Mouse (Mus musculus): ENCODE data around the gene Fggy. TPM values are rescaled to one million over a fixed set of nuclear protein-coding genes. Genes with fewer than 3 reads are reported as not detected.

Gene Fggy
- polyA plus RNA-seq, 1 experiment from 2014 or later = 9.1 TPM

DNA sequence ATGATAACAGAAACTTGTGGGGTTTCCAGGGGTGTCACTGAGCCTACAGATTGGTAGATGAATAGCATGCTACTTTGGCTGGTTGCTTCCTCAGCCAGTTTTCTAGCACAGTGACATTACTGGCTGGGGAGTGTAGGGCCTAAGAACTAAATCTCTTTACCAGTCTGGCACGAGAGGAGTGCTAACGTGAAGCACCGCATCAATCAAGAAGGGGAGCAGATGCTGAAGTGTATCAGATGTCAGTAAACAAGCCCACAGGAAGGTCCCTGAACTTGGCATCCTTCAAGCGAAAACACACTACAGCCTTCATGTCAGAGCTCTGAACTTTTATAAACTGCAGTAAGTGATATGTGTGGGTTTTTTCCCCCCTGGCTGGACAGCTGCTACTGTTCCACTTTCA is 303.8 kb downstream of the Fggy start:
- H3K9ac ChIP-seq = no peak overlapping the region
- H3K4me2 ChIP-seq = no peak overlapping the region
- no peak overlapping the region for H3K27ac ChIP-seq
- no peak overlapping the region for H3K4me3 ChIP-seq
- no peaks in the 10 kb centered on the region for H3K36me3 ChIP-seq
- ATAC-seq (ENCODE audit: low FRiP score) = no peak
- H3K27me3 ChIP-seq = no peaks in the 10 kb centered on the region
- 61% methylated on average over 4 of the region's 4 CpGs for WGBS
- H3K4me1 ChIP-seq (replicated peaks) = peaks cover 8% of the 10 kb centered on the region; the same call in 1 of the 2 replicates
- no peaks in the 10 kb centered on the region for H3K9me3 ChIP-seq

GRCm38 (mm10) chr4:95861741-95862155 is 304.4 kb downstream of the Fggy start:
- Histone ChIP-seq H3K4me1 (replicated peaks) (peaks cover 8% of the 10 kb centered on the region; the same call in 1 of the 2 replicates), H3K9me3 (no peaks in the 10 kb centered on the region), H3K36me3 (no peaks in the 10 kb centered on the region), H3K27ac (no peak overlapping the region), H3K9ac (no peak overlapping the region), H3K27me3 (no peaks in the 10 kb centered on the region), H3K4me2 (no peak overlapping the region), H3K4me3 (no peak overlapping the region)
- no peak for ATAC-seq (ENCODE audit: low FRiP score)
- WGBS = 88% methylated on average over 5 of the region's 5 CpGs

GRCm38 (mm10) chr4:95862276-95862675 is 305.0 kb downstream of the Fggy start:
- no peak overlapping the region for H3K27ac ChIP-seq

GRCm38 (mm10) chr4:95862781-95863499 is 305.6 kb downstream of the Fggy start:
- Histone ChIP-seq H3K27ac (no peak overlapping the region), H3K4me2 (no peak overlapping the region), H3K9ac (no peak overlapping the region), H3K9me3 (no peaks in the 10 kb centered on the region), H3K4me1 (replicated peaks) (peaks cover 8% of the 10 kb centered on the region; the same call in 1 of the 2 replicates), H3K4me3 (no peak overlapping the region), H3K36me3 (no peaks in the 10 kb centered on the region), H3K27me3 (no peaks in the 10 kb centered on the region)
- 78% methylated on average over 6 of the region's 6 CpGs for WGBS
- ATAC-seq (ENCODE audit: low FRiP score) = no peak

More at GRCm38 (mm10) chr4:95862276-95862675, 305.0 kb downstream of the Fggy start:
- Histone ChIP-seq H3K9me3 (no peaks in the 10 kb centered on the region), H3K27me3 (no peaks in the 10 kb centered on the region), H3K4me1 (replicated peaks) (peaks cover 8% of the 10 kb centered on the region; the same call in 1 of the 2 replicates), H3K36me3 (no peaks in the 10 kb centered on the region), H3K4me3 (no peak overlapping the region), H3K9ac (no peak overlapping the region), H3K4me2 (no peak overlapping the region)
- 91% methylated on average over 7 of the region's 7 CpGs for WGBS
- ATAC-seq (ENCODE audit: low FRiP score) = no peak

GRCm38 (mm10) chr4:95863500-95863803 is 306.1 kb downstream of the Fggy start:
- Histone ChIP-seq H3K36me3 (no peaks in the 10 kb centered on the region), H3K27ac (no peak overlapping the region), H3K27me3 (no peaks in the 10 kb centered on the region), H3K4me1 (replicated peaks) (peaks cover 8% of the 10 kb centered on the region; the same call in 1 of the 2 replicates), H3K4me2 (no peak overlapping the region), H3K9me3 (no peaks in the 10 kb centered on the region), H3K4me3 (no peak overlapping the region), H3K9ac (no peak overlapping the region)
- no peak for ATAC-seq (ENCODE audit: low FRiP score)
- 95% methylated on average over 3 of the region's 3 CpGs for WGBS

DNA sequence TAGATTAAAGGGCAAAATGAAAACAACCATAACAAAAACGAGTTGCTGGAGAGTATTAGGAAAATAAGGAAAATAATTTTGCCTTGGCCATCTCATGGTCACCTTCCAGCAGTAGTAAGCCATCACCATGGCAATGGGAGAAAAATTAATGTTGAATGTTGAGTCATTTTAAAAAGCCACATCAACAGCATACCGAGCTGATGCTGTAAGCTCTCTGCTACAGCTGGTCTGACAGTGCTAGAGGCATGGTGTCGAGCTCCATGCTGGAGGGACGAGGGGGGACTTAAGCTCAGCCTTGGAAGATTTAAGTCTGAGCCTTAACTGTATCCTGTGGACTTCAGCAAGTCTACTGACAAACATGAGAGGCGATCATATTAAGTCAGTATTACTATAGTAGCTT is 307.9 kb downstream of the Fggy start:
- H3K4me3 ChIP-seq = no peak overlapping the region
- no peak for ATAC-seq (ENCODE audit: low FRiP score)
- 84% methylated on average over 5 of the region's 5 CpGs for WGBS
- H3K9ac ChIP-seq = no peak overlapping the region
- H3K4me2 ChIP-seq = no peak overlapping the region
- H3K9me3 ChIP-seq = no peaks in the 10 kb centered on the region
- H3K4me1 ChIP-seq (replicated peaks) = peaks cover 8% of the 10 kb centered on the region; the same call in 1 of the 2 replicates
- H3K36me3 ChIP-seq = no peaks in the 10 kb centered on the region
- no peak overlapping the region for H3K27ac ChIP-seq
- H3K27me3 ChIP-seq = no peaks in the 10 kb centered on the region

GRCm38 (mm10) chr4:95865882-95866281 is 308.6 kb downstream of the Fggy start:
- Histone ChIP-seq H3K27me3 (no peaks in the 10 kb centered on the region), H3K4me2 (no peak overlapping the region), H3K36me3 (no peaks in the 10 kb centered on the region), H3K4me3 (no peak overlapping the region), H3K4me1 (replicated peaks) (peaks cover 8% of the 10 kb centered on the region; the same call in 1 of the 2 replicates), H3K9ac (peak overlapping the region; percentile 35; the same call in 1 of the 2 replicates), H3K9me3 (no peaks in the 10 kb centered on the region), H3K27ac (no peak overlapping the region)
- ATAC-seq (ENCODE audit: low FRiP score) = no peak
- WGBS = 73% methylated on average over 3 of the region's 3 CpGs

GRCm38 (mm10) chr4:95867103-95867502 is 309.8 kb downstream of the Fggy start:
- H3K27ac ChIP-seq = no peak overlapping the region
- no peaks in the 10 kb centered on the region for H3K36me3 ChIP-seq
- WGBS = 93% methylated on average over 3 of the region's 3 CpGs
- peaks cover 8% of the 10 kb centered on the region; the same call in 1 of the 2 replicates for H3K4me1 ChIP-seq (replicated peaks)
- no peak overlapping the region for H3K9ac ChIP-seq
- no peaks in the 10 kb centered on the region for H3K9me3 ChIP-seq
- no peaks in the 10 kb centered on the region for H3K27me3 ChIP-seq
- H3K4me3 ChIP-seq = no peak overlapping the region
- ATAC-seq (ENCODE audit: low FRiP score) = no peak
- H3K4me2 ChIP-seq = no peak overlapping the region

- Histone ChIP-seq H3K36me3 (no peaks in the 10 kb centered on the region), H3K27me3 (no peaks in the 10 kb centered on the region), H3K27ac (no peak overlapping the region), H3K4me3 (no peak overlapping the region), H3K9me3 (no peaks in the 10 kb centered on the region), H3K9ac (no peak overlapping the region), H3K4me1 (replicated peaks) (peaks cover 1% of the 10 kb centered on the region; the same call in 1 of the 2 replicates), H3K4me2 (no peak overlapping the region)
- ATAC-seq (ENCODE audit: low FRiP score) = no peak
- WGBS = 85% methylated on average over 6 of the region's 6 CpGs
These were observed 311.0 kb downstream of the Fggy start for GRCm38 (mm10) chr4:95868348-95868747.

- no peaks in the 10 kb centered on the region for H3K9me3 ChIP-seq
- no peak for ATAC-seq (ENCODE audit: low FRiP score)
- no peaks in the 10 kb centered on the region for H3K4me1 ChIP-seq (replicated peaks)
- 34% methylated on average over 6 of the region's 6 CpGs for WGBS
- no peaks in the 10 kb centered on the region for H3K27me3 ChIP-seq
- H3K27ac ChIP-seq = no peak overlapping the region
- no peak overlapping the region for H3K4me3 ChIP-seq
- no peak overlapping the region for H3K4me2 ChIP-seq
- H3K9ac ChIP-seq = no peak overlapping the region
- H3K36me3 ChIP-seq = no peaks in the 10 kb centered on the region
These were observed 314.0 kb downstream of the Fggy start for GRCm38 (mm10) chr4:95871216-95871881.

GRCm38 (mm10) chr4:95875896-95876295 is 318.6 kb downstream of the Fggy start:
- WGBS = 83% methylated on average over 4 of the region's 4 CpGs
- no peak overlapping the region for H3K4me3 ChIP-seq
- no peak for ATAC-seq (ENCODE audit: low FRiP score)
- no peak overlapping the region for H3K27ac ChIP-seq
- no peaks in the 10 kb centered on the region for H3K27me3 ChIP-seq
- no peak overlapping the region for H3K9ac ChIP-seq
- H3K9me3 ChIP-seq = no peaks in the 10 kb centered on the region
- no peaks in the 10 kb centered on the region for H3K36me3 ChIP-seq
- H3K4me1 ChIP-seq (replicated peaks) = no peaks in the 10 kb centered on the region
- H3K4me2 ChIP-seq = no peak overlapping the region

DNA sequence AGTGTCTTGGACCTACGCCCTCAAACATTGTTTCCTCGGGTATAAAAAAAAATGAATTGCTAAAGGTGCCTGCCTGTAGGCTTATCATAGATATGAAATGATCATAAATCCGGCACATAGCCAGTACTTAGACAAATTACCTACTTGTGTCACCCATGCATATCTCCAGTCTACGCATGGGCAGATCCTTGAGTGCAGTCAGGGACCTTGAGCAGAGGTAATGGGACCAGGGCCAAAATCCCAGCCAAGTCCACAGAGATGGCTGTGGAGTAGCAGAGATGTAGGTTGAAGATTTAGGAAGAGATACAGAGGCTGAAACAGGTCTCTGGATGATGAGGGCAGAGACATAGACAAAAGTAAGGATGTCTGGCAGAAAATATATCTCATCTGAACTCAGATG is 320.1 kb downstream of the Fggy start:
- Histone ChIP-seq H3K9me3 (no peaks in the 10 kb centered on the region), H3K36me3 (no peaks in the 10 kb centered on the region), H3K4me2 (no peak overlapping the region), H3K27ac (no peak overlapping the region), H3K4me3 (no peak overlapping the region), H3K4me1 (replicated peaks) (no peaks in the 10 kb centered on the region; the same call in 1 of the 2 replicates), H3K27me3 (no peaks in the 10 kb centered on the region), H3K9ac (no peak overlapping the region)
- 95% methylated on average over 4 of the region's 4 CpGs for WGBS
- ATAC-seq (ENCODE audit: low FRiP score) = no peak
